Mouse (Mus musculus) stomach, postnatal 0 days (tissue): ENCODE measurements around the gene Ethe1.

ENCODE experiments used
- CTCF ChIP-seq: IDR thresholded peaks from 2 replicates; pipeline ENCODE4 v1.5.1; 2016; ENCODE audit warnings: antibody characterized with exemption, low read depth, mild to moderate bottlenecking, moderate library complexity
- EP300 ChIP-seq: optimal IDR thresholded peaks from 2 replicates; pipeline ENCODE3; 2016; ENCODE audit warnings: antibody characterized with exemption

GRCm38 (mm10) chr7:24628685-24629610 is 41.6 kb downstream of the Ethe1 start:
- TF ChIP-seq CTCF (peak; percentile 34), EP300 (no peak)
